In genomic region chr4:106560846-106561781, GRCm38 (mm10) we compare ENCODE assay signal across 7 mouse cellular contexts. TPM values are rescaled to one million over a fixed set of nuclear protein-coding genes. Genes with fewer than 3 reads are reported as not detected.
DNase-seq lines count a peak whose midpoint lies in the region; ATAC-seq and TF ChIP-seq lines count a peak whose summit lies in the region.

Gene Dhcr24 (plus strand): TSS chr4:106561038.

- H3K36me3 ChIP-seq in intestine, postnatal 0 days (ENCODE audit: control insufficient read depth, insufficient read depth): peaks cover 23% of the 10 kb centered on the region
- peaks cover 22% of the 10 kb centered on the region for H3K36me3 ChIP-seq in midbrain, embryonic 12.5 days
- peaks cover 20% of the 10 kb centered on the region for H3K36me3 ChIP-seq in small intestine, adult 2 months (ENCODE audit: control insufficient read depth, insufficient read depth, low read length)

- WGBS in intestine, postnatal 0 days: under 1% methylated on average over 89 of the region's 89 CpGs
- under 1% methylated on average over 88 of the region's 89 CpGs for WGBS in midbrain, embryonic 12.5 days
- WGBS in small intestine, adult 2 months: 1% methylated on average over 89 of the region's 89 CpGs

- H3K4me1 ChIP-seq in intestine, postnatal 0 days (replicated peaks; ENCODE audit: control insufficient read depth, insufficient read depth, low read length): peaks cover 10% of the 10 kb centered on the region
- H3K4me1 ChIP-seq in midbrain, embryonic 12.5 days: peaks cover 33% of the 10 kb centered on the region
- H3K4me1 ChIP-seq in small intestine, adult 2 months (ENCODE audit: control insufficient read depth, insufficient read depth, insufficient read length, low read length): peaks cover 18% of the 10 kb centered on the region

- intact Hi-C loops in left cerebral cortex, postnatal 4 days (cut with DNase I): no loop called here

- no peaks in the 10 kb centered on the region for H3K27me3 ChIP-seq in intestine, postnatal 0 days (replicated peaks; ENCODE audit: control insufficient read depth, insufficient read depth, low read length)
- no peaks in the 10 kb centered on the region for H3K27me3 ChIP-seq in midbrain, embryonic 12.5 days
- no peaks in the 10 kb centered on the region for H3K27me3 ChIP-seq in small intestine, adult 2 months (ENCODE audit: control insufficient read depth, insufficient read depth, low read length)

- H3K9me3 ChIP-seq in intestine, postnatal 0 days (ENCODE audit: control insufficient read depth): no peaks in the 10 kb centered on the region
- no peaks in the 10 kb centered on the region for H3K9me3 ChIP-seq in midbrain, embryonic 12.5 days

- peak; percentile 93 for ATAC-seq in intestine, postnatal 0 days
- peak; percentile 99 for ATAC-seq in midbrain, embryonic 12.5 days (ENCODE audit: low FRiP score, low read depth)

- H3K4me3 ChIP-seq in intestine, postnatal 0 days (ENCODE audit: low read depth, low read length): peak within 1 kb of the TSS; percentile 69
- peak within 1 kb of the TSS; percentile 90 for H3K4me3 ChIP-seq in midbrain, embryonic 12.5 days
- peak within 1 kb of the TSS; percentile 74 for H3K4me3 ChIP-seq in small intestine, adult 2 months (ENCODE audit: low read depth, low read length)

- peak within 1 kb of the TSS; percentile 50 for H3K9ac ChIP-seq in intestine, postnatal 0 days (ENCODE audit: low read depth, low read length)
- peak within 1 kb of the TSS; percentile 88 for H3K9ac ChIP-seq in midbrain, embryonic 12.5 days (replicated peaks)

- peak; percentile 91 for DNase-seq in adrenal gland, adult 8-10 months
- DNase-seq in embryo, embryonic 9.5 days (ENCODE audit: extremely low spot score): peak; percentile 95
- DNase-seq in gonadal fat pad, adult 2 months (ENCODE audit: low read depth): no peak
- DNase-seq in left cerebral cortex, postnatal 4 days: peak; percentile 95

- TF ChIP-seq POLR2A in small intestine, adult 2 months (IDR thresholded peaks at IDR 0.05; ENCODE audit: low read depth, low read length): peak; percentile 94

- peak within 1 kb of the TSS; percentile 81 for H3K27ac ChIP-seq in intestine, postnatal 0 days (ENCODE audit: low read depth, low read length)
- H3K27ac ChIP-seq in midbrain, embryonic 12.5 days (replicated peaks): peak within 1 kb of the TSS; percentile 88
- peak within 1 kb of the TSS; percentile 92 for H3K27ac ChIP-seq in small intestine, adult 2 months (ENCODE audit: insufficient read depth, low read depth, low read length)

- no peak for TF ChIP-seq CTCF in intestine, postnatal 0 days (IDR thresholded peaks at IDR 0.05; ENCODE audit: low read depth)
- no peak for TF ChIP-seq CTCF in small intestine, adult 2 months (IDR thresholded peaks at IDR 0.05; ENCODE audit: extremely low read depth, insufficient read length, insufficient replicate concordance, low read depth, low read length)

- H3K4me2 ChIP-seq in intestine, postnatal 0 days (replicated peaks; ENCODE audit: low read depth): peak within 1 kb of the TSS; percentile 94
- H3K4me2 ChIP-seq in midbrain, embryonic 12.5 days (replicated peaks): peak within 1 kb of the TSS; percentile 87

RNA-seq across cellular contexts. Expression of gene Dhcr24, which starts in this region (rescaled TPM):
- 100 to 1,000 TPM in 2 of 4 experiments, 10 to 100 TPM in 2; 77.6 to 360 (median 221) TPM for total RNA-seq in adrenal gland, adult 8-10 months (2022)
- polyA plus RNA-seq in gonadal fat pad, adult 2 months (2012; rRNA removed): 15.5 and 27.9 TPM in 2 replicates
- 6.5 and 7.9 TPM in 2 replicates for polyA plus RNA-seq in intestine, postnatal 0 days (2015; fragmentation: Nextera tagmentation; extraction: Ambion mirVana)
- 100 to 1,000 TPM; 143 to 145 TPM for total RNA-seq in left cerebral cortex, postnatal 4 days (2021)
- polyA plus RNA-seq in midbrain, embryonic 12.5 days (2016; fragmentation: Nextera tagmentation; extraction: Ambion mirVana): 6.7 and 7.7 TPM in 2 replicates
- 61.3 and 205 TPM in 2 replicates for polyA plus RNA-seq in small intestine, adult 2 months (2012; rRNA removed)
